Mouse (Mus musculus): ENCODE measurements around the gene Prrc2b.

GRCm38 (mm10) chr2:32119802-32120750 lies 30.8 kb upstream of the Prrc2b start:
- TF ChIP-seq CTCF (IDR thresholded peaks at IDR 0.05; ENCODE audit: control insufficient read depth, insufficient read depth, insufficient replicate concordance, low read depth, low read length) (no peak), POLR2A (IDR thresholded peaks at IDR 0.05; ENCODE audit: control insufficient read depth, low read depth, low read length) (no peak)

Data from testis, adult 2 months (tissue).